Mouse (Mus musculus): ENCODE data around the gene Glyr1.

- TF ChIP-seq CTCF (IDR thresholded peaks at IDR 0.05; ENCODE audit: low read depth), result no peak
- TF ChIP-seq EP300 (IDR thresholded peaks at IDR 0.05; ENCODE audit: low read depth), result no peak
Measured at GRCm38 (mm10) chr16:4976180-4976579, 73.5 kb downstream of the Glyr1 start.
